Mouse (Mus musculus) MEL-GATA-1-ER (cell line): Measurements from ENCODE around the gene Ctse.
"Not testable (repeated sequence)": the region's sequence is repeated elsewhere in the genome, so short reads cannot be mapped to it uniquely, and the experiment has no call there.

Experiments
- DNase-seq: peaks from one replicate; pipeline ENCODE4 v3.0.0-alpha.2; 2012; ENCODE audit warnings: low read depth; ENCODE audit errors: extremely low read depth

Ctse gene

GRCm38 (mm10) chr1:131637791-131638540, at the start of gene Ctse:
Ctse (plus strand) TSS chr1:131638306.
- DNase-seq, result peak; percentile 98

- no peak for DNase-seq
These were observed 39.2 kb upstream of the Ctse start, which contains the start of gene Avpr1b for GRCm38 (mm10) chr1:131598905-131599304. Avpr1b (plus strand) TSS chr1:131599239.

GRCm38 (mm10) chr1:131600314-131600713, 37.8 kb upstream of the Ctse start:
- DNase-seq, result no peak

- no peak for DNase-seq
These were observed 31.4 kb upstream of the Ctse start for GRCm38 (mm10) chr1:131606719-131607118.

- no peak for DNase-seq
These were observed 25.4 kb upstream of the Ctse start for GRCm38 (mm10) chr1:131612556-131613155.

- peak; percentile 72 for DNase-seq
These were observed 24.6 kb upstream of the Ctse start for GRCm38 (mm10) chr1:131613361-131614133.

- DNase-seq, result no peak
These were observed 23.5 kb upstream of the Ctse start for GRCm38 (mm10) chr1:131614641-131615040.

- no peak for DNase-seq
These were observed 22.0 kb upstream of the Ctse start for GRCm38 (mm10) chr1:131616131-131616530.

- peak; percentile 88 for DNase-seq
These were observed 21.4 kb upstream of the Ctse start for GRCm38 (mm10) chr1:131616546-131617220.

- no peak for DNase-seq
These were observed 19.5 kb upstream of the Ctse start for GRCm38 (mm10) chr1:131618576-131618975.

GRCm38 (mm10) chr1:131619348-131619747, 18.8 kb upstream of the Ctse start:
- DNase-seq, result no peak

- DNase-seq, result no peak
These were observed 14.5 kb upstream of the Ctse start for GRCm38 (mm10) chr1:131623644-131624043.

- no peak for DNase-seq
These were observed 13.8 kb upstream of the Ctse start for GRCm38 (mm10) chr1:131624175-131624835.

GRCm38 (mm10) chr1:131626200-131626599, 11.9 kb upstream of the Ctse start:
- DNase-seq, result no peak

GRCm38 (mm10) chr1:131632216-131632615, 5.9 kb upstream of the Ctse start:
- not testable (repeated sequence) for DNase-seq

GRCm38 (mm10) chr1:131634495-131634894, 3.6 kb upstream of the Ctse start:
- DNase-seq, result no peak

- peak; percentile 46 for DNase-seq
These were observed 675 bp downstream of the Ctse start for GRCm38 (mm10) chr1:131638541-131639421.

GRCm38 (mm10) chr1:131640062-131640461, 2.0 kb downstream of the Ctse start:
- no peak for DNase-seq

GRCm38 (mm10) chr1:131641565-131641964, 3.5 kb downstream of the Ctse start:
- DNase-seq, result no peak

- DNase-seq, result no peak
These were observed 4.1 kb downstream of the Ctse start for GRCm38 (mm10) chr1:131642251-131642650.
